Mouse (Mus musculus): Measurements from ENCODE around the gene Hhipl2. TPM values are rescaled to one million over a fixed set of nuclear protein-coding genes. Genes with fewer than 3 reads are reported as not detected.

Hhipl2 gene
- polyA plus RNA-seq, 1 experiment from 2014 or later, result 0.05 TPM

- Histone ChIP-seq H3K27ac (no peak overlapping the region), H3K36me3 (peaks cover 71% of the 10 kb centered on the region), H3K4me1 (no peaks in the 10 kb centered on the region), H3K9me3 (replicated peaks) (no peaks in the 10 kb centered on the region), H3K4me3 (no peak overlapping the region), H3K4me2 (no peak overlapping the region), H3K27me3 (replicated peaks) (no peaks in the 10 kb centered on the region), H3K9ac (no peak overlapping the region)
- ATAC-seq, result no peak
- 74% methylated on average over 3 of the region's 3 CpGs for WGBS (ENCODE audit: insufficient replicate concordance)
Measured at GRCm38 (mm10) chr1:183403396-183403795, 14.6 kb upstream of the Hhipl2 start.

- ATAC-seq, result no peak
- no peak overlapping the region for H3K27ac ChIP-seq
- H3K4me2 ChIP-seq, result no peak overlapping the region
- peaks cover 27% of the 10 kb centered on the region for H3K36me3 ChIP-seq
- no peak overlapping the region for H3K4me3 ChIP-seq
- no peaks in the 10 kb centered on the region for H3K9me3 ChIP-seq (replicated peaks)
- H3K27me3 ChIP-seq (replicated peaks), result no peaks in the 10 kb centered on the region
- H3K9ac ChIP-seq, result no peak overlapping the region
- H3K4me1 ChIP-seq, result no peaks in the 10 kb centered on the region
- 75% methylated on average over 15 of the region's 15 CpGs for WGBS (ENCODE audit: insufficient replicate concordance)
Measured at GRCm38 (mm10) chr1:183414081-183414727, 3.8 kb upstream of the Hhipl2 start.

DNA sequence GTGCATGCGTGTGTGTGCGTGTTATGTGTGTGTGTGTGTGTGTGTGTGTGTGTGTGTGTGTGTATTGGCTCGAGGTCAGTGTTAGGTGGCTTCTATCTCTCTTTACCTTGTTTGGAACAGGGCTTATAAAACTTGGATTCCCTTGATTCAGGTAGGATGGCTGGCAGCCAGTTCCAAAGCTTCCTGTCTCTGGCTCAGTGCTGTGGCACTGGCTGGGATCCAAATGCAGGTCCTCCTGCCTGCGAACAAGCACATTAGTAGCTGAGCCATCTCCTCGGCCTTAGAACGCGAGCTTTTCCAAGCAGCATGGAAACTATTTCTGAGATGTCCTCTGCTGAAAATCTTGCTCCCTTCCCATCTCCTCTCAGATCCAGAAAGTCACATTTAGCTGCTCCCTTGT, 1.7 kb downstream of the Hhipl2 start:
- H3K36me3 ChIP-seq, result no peaks in the 10 kb centered on the region
- no peak for ATAC-seq
- WGBS (ENCODE audit: insufficient replicate concordance), result 82% methylated on average over 7 of the region's 7 CpGs

GRCm38 (mm10) chr1:183420296-183420695, 2.3 kb downstream of the Hhipl2 start:
- WGBS (ENCODE audit: insufficient replicate concordance), result 69% methylated on average over 10 of the region's 10 CpGs
- no peak overlapping the region for H3K27ac ChIP-seq
- H3K27me3 ChIP-seq (replicated peaks), result no peaks in the 10 kb centered on the region
- no peaks in the 10 kb centered on the region for H3K36me3 ChIP-seq
- no peaks in the 10 kb centered on the region for H3K4me1 ChIP-seq
- H3K9me3 ChIP-seq (replicated peaks), result no peaks in the 10 kb centered on the region
- H3K9ac ChIP-seq, result no peak overlapping the region
- no peak overlapping the region for H3K4me2 ChIP-seq
- ATAC-seq, result no peak
- H3K4me3 ChIP-seq, result no peak overlapping the region

More for the DNA sequence above, 1.7 kb downstream of the Hhipl2 start:
- Histone ChIP-seq H3K4me3 (no peak overlapping the region), H3K27ac (no peak overlapping the region), H3K9ac (no peak overlapping the region), H3K9me3 (replicated peaks) (no peaks in the 10 kb centered on the region), H3K4me2 (no peak overlapping the region), H3K4me1 (no peaks in the 10 kb centered on the region), H3K27me3 (replicated peaks) (no peaks in the 10 kb centered on the region)

GRCm38 (mm10) chr1:183424100-183424499, 6.1 kb downstream of the Hhipl2 start:
- Histone ChIP-seq H3K4me3 (no peak overlapping the region), H3K4me1 (no peaks in the 10 kb centered on the region), H3K9ac (no peak overlapping the region), H3K36me3 (no peaks in the 10 kb centered on the region), H3K27me3 (replicated peaks) (no peaks in the 10 kb centered on the region), H3K9me3 (replicated peaks) (no peaks in the 10 kb centered on the region), H3K4me2 (no peak overlapping the region), H3K27ac (no peak overlapping the region)
- WGBS (ENCODE audit: insufficient replicate concordance), result 80% methylated on average over 7 of the region's 7 CpGs
- ATAC-seq, result no peak

- no peak overlapping the region for H3K9ac ChIP-seq
- H3K4me2 ChIP-seq, result no peak overlapping the region
- no peak for ATAC-seq
- H3K9me3 ChIP-seq (replicated peaks), result no peaks in the 10 kb centered on the region
- no peaks in the 10 kb centered on the region for H3K4me1 ChIP-seq
- H3K27me3 ChIP-seq (replicated peaks), result no peaks in the 10 kb centered on the region
- 64% methylated on average over 9 of the region's 9 CpGs for WGBS (ENCODE audit: insufficient replicate concordance)
- H3K4me3 ChIP-seq, result no peak overlapping the region
- no peaks in the 10 kb centered on the region for H3K36me3 ChIP-seq
- no peak overlapping the region for H3K27ac ChIP-seq
Measured at GRCm38 (mm10) chr1:183434918-183435317, 16.9 kb downstream of the Hhipl2 start.

DNA sequence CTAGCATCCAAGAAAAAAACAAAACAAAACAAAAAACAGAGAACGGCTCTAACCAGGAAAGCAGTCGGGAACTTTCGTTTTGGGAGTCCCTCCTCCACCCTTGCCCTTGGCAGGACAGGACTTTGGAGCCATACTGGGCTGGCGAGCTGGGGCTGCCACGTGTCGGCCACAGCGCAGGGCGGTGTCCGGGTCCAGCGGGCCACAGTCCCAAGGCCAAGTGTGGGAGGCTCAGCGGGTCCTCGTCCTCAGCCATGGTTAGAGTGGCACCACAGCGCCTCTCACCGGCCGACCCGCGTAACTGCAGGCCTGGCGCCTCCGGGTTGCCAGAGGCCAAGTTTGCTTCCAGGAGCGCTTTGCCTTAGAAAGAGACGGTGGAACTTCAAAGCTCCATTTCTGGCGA, 21.0 kb downstream of the Hhipl2 start:
- peak overlapping the region; percentile 44 for H3K4me3 ChIP-seq
- H3K27ac ChIP-seq, result no peak overlapping the region
- H3K9me3 ChIP-seq (replicated peaks), result no peaks in the 10 kb centered on the region
- peak overlapping the region; percentile 57 for H3K4me2 ChIP-seq
- WGBS (ENCODE audit: insufficient replicate concordance), result 19% methylated on average over 22 of the region's 22 CpGs
- no peaks in the 10 kb centered on the region for H3K27me3 ChIP-seq (replicated peaks)
- H3K9ac ChIP-seq, result 0 out of 2 replicates have a peak overlapping the region, but pooled peaks have one; percentile 43
- ATAC-seq, result peak; percentile 66; the same call in 1 of the 2 replicates
- H3K4me1 ChIP-seq, result no peaks in the 10 kb centered on the region
- H3K36me3 ChIP-seq, result no peaks in the 10 kb centered on the region

- Histone ChIP-seq H3K4me3 (no peak overlapping the region), H3K9me3 (replicated peaks) (0 out of 2 replicates have a peak, but pooled peaks cover 5% of the 10 kb centered on the region), H3K36me3 (no peaks in the 10 kb centered on the region), H3K9ac (no peak overlapping the region), H3K4me2 (no peak overlapping the region), H3K4me1 (no peaks in the 10 kb centered on the region), H3K27me3 (replicated peaks) (no peaks in the 10 kb centered on the region), H3K27ac (no peak overlapping the region)
- 26% methylated on average over 19 of the region's 19 CpGs for WGBS (ENCODE audit: insufficient replicate concordance)
- no peak for ATAC-seq
Measured at GRCm38 (mm10) chr1:183442015-183442774, 24.2 kb downstream of the Hhipl2 start.

DNA sequence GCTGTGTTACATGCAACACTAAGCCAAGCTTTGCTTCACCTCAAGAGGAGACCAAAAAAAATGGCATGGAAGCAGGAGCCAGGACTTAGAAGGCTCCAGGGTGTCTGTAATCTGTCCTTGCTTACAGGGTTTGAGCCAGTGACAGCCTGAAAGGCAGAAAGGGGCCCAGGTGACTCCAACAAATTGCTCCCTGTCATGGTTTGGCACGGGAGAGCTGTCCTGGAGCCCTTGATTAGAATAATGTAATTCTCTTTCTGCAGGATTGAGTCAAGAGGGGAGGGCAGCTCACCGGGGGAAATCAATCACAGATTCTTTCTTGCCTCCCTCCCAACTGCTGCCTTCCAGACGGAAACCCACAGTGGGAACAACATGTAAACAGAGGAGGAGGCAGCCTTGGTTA, 35.1 kb downstream of the Hhipl2 start:
- ATAC-seq, result no peak
- peaks cover 7% of the 10 kb centered on the region for H3K9me3 ChIP-seq (replicated peaks)
- no peak overlapping the region for H3K9ac ChIP-seq
- H3K27me3 ChIP-seq (replicated peaks), result no peaks in the 10 kb centered on the region
- 37% methylated on average over 3 of the region's 3 CpGs for WGBS (ENCODE audit: insufficient replicate concordance)
- H3K27ac ChIP-seq, result no peak overlapping the region
- H3K4me3 ChIP-seq, result no peak overlapping the region
- no peaks in the 10 kb centered on the region for H3K36me3 ChIP-seq
- H3K4me2 ChIP-seq, result no peak overlapping the region
- H3K4me1 ChIP-seq, result no peaks in the 10 kb centered on the region

Other genes with a start within 250 kb of the Hhipl2 start
- 4.0 and 5.1 TPM in 2 replicates for gene Disp1, start 196.7 kb upstream of the Hhipl2 start, polyA plus RNA-seq (2016; fragmentation: Nextera tagmentation; extraction: Ambion mirVana)
- 26.7 and 26.9 TPM in 2 replicates for gene Aida, start 121.6 kb upstream of the Hhipl2 start, polyA plus RNA-seq (2016; fragmentation: Nextera tagmentation; extraction: Ambion mirVana)
- 24.4 and 26.4 TPM in 2 replicates for gene Brox, start 120.9 kb upstream of the Hhipl2 start, polyA plus RNA-seq (2016; fragmentation: Nextera tagmentation; extraction: Ambion mirVana)
- gene Mia3, start 48.7 kb upstream of the Hhipl2 start, polyA plus RNA-seq (2016; fragmentation: Nextera tagmentation; extraction: Ambion mirVana), result 48.0 and 49.3 TPM in 2 replicates
- gene Taf1a, start 29.2 kb upstream of the Hhipl2 start, polyA plus RNA-seq (2016; fragmentation: Nextera tagmentation; extraction: Ambion mirVana), result 9.5 and 9.6 TPM in 2 replicates